Mouse (Mus musculus) E14TG2a.4 (cell line): ENCODE results near the gene Zfyve19.
A peak's percentile ranks its signal among the peaks of the same experiment; 100 is the strongest.

Source experiments
- H3K27me3 ChIP-seq: 2 replicates; pipeline ENCODE4 v1.6.1; 2014; ENCODE audit warnings: low read length, control low read depth; ENCODE audit not compliant: insufficient read depth
- H3K36me3 ChIP-seq: 2 replicates; pipeline ENCODE4 v1.6.1; 2014; ENCODE audit warnings: low read length, control low read depth; ENCODE audit not compliant: insufficient read depth
- H3K4me1 ChIP-seq: replicated peaks from 2 replicates; pipeline ENCODE4 v1.6.1; 2014; ENCODE audit warnings: low read depth, low read length, control low read depth
- H3K4me3 ChIP-seq: replicated peaks from 2 replicates; pipeline ENCODE4 v1.5.1; 2014; ENCODE audit warnings: mild to moderate bottlenecking, low read length
- H3K9me3 ChIP-seq: 2 replicates; pipeline ENCODE4 v1.6.1; 2014; ENCODE audit warnings: low read length, control low read depth
- CTCF ChIP-seq: conservative IDR thresholded peaks from 2 replicates; pipeline ENCODE4 v1.5.1; 2014; ENCODE audit warnings: low read length
- NANOG ChIP-seq: IDR thresholded peaks from 2 replicates; pipeline ENCODE4 v1.6.1; 2014; ENCODE audit warnings: borderline replicate concordance, low read length, mixed read lengths
- POU5F1 ChIP-seq: IDR thresholded peaks from 2 replicates; pipeline ENCODE4 v1.6.1; 2014; ENCODE audit warnings: low read length, borderline replicate concordance

Zfyve19 gene

DNA sequence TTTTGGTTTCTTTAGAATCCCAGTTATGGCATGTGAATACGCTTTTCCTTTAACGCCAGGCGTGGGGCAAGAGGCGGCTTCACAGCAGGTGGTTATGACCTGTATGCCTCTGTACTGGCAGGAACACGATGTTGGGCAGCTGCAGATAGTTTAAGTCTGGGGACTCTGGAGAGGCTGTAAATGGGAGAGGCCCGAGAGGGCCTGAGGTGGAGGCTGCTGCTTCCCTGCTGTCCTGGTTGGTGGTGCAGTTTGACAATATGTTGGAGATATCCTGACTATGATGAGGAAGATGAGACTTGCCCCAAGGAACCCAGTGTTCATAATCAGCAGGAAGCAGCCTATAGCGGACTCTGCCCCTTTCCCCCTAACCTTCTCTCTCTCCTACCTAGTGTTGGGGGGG lies 25.5 kb upstream of the Zfyve19 start:
- no peaks in the 10 kb centered on the region for H3K27me3 ChIP-seq
- H3K4me1 ChIP-seq = peaks cover 16% of the 10 kb centered on the region
- TF ChIP-seq POU5F1 = no peak
- no peaks in the 10 kb centered on the region for H3K9me3 ChIP-seq
- H3K36me3 ChIP-seq = peaks cover 32% of the 10 kb centered on the region
- H3K4me3 ChIP-seq = no peak overlapping the region

DNA sequence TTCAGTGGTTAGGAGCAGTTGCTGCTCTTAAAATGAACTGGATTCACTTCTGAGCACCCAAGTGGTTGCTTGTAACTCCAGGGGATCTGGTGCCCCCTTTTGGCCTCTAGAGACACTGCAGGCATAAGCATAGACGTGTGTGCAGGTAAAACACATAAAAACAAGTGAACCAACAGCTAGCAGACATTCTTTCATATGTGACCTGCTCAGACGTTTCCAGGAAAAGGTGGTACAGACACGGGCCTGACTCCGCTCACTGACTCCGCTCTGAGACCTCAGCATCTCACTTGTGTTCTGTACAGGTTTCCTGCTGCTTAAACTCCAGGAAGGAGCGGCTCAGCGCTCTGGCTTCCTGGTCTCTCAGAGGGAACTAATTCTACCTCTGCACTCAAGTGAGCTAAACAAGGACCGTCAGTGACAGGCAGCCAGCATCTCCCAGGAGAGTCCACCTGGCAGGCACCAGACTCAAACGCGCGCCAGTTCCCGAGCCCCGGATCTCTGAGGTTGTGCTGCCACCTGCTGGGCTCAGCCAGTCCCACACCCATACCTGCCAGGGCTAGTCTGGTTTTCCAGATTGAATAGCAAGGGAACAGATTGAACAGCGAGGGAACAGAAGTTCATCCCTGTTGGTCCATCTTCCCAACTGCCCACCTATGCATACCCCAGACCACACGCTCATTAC lies 19.2 kb upstream of the Zfyve19 start:
- Histone ChIP-seq H3K27me3 (no peaks in the 10 kb centered on the region), H3K4me3 (peak overlapping the region; percentile 55; the same call in 1 of the 2 replicates), H3K36me3 (peaks cover 6% of the 10 kb centered on the region; the same call in 1 of the 2 replicates), H3K9me3 (no peaks in the 10 kb centered on the region), H3K4me1 (peaks cover 26% of the 10 kb centered on the region)
- no peak for TF ChIP-seq POU5F1
- no peak for TF ChIP-seq NANOG
- peak; percentile 78 for TF ChIP-seq CTCF

DNA sequence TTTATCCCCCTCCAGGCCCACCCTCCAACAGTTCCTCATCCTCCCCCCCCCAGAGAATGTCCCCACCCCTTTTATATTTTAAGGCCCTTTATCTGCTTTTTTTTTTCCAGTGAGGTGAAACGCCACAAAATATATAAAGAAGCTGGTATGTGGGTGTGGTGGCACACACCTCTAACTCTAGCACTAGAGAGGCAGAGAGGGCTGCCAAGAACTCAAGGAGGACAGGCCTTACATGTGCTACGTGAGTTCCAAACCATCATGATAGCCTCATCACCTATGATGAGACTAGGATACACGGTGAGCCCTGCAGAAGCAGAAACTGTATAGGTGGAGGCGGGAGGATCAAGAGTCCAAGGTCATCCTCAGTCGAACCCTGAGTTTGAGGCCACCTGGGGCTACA lies 17.4 kb upstream of the Zfyve19 start:
- Histone ChIP-seq H3K4me3 (no peak overlapping the region), H3K9me3 (no peaks in the 10 kb centered on the region), H3K36me3 (0 out of 2 replicates have a peak, but pooled peaks cover under 1% of the 10 kb centered on the region), H3K4me1 (peaks cover 31% of the 10 kb centered on the region), H3K27me3 (no peaks in the 10 kb centered on the region)
- TF ChIP-seq CTCF (no peak), NANOG (no peak), POU5F1 (no peak)

DNA sequence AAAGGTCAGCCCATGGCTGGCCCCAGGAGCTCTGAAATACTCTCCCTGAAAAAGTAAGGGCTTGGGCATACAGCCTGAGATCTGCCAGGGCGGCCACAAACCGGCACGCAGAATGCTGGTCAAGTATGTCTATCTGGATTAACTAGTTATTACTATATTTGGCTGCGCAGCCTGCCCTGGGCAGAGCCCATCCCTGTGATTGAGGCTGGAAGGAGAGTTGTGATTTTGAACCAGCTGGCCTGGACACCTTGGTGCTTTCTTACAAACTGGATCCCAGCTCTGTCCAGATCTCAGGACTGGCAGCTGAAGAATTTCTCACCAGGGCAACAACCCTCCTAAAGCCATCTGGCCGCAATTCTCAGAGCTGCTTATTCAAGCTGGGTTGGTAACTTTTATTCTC lies 14.3 kb upstream of the Zfyve19 start:
- no peaks in the 10 kb centered on the region for H3K9me3 ChIP-seq
- no peaks in the 10 kb centered on the region for H3K27me3 ChIP-seq
- peaks cover 38% of the 10 kb centered on the region for H3K4me1 ChIP-seq
- peak overlapping the region; percentile 29; the same call in 1 of the 2 replicates for H3K4me3 ChIP-seq
- no peak for TF ChIP-seq POU5F1
- TF ChIP-seq NANOG = no peak
- TF ChIP-seq CTCF = no peak
- H3K36me3 ChIP-seq = no peaks in the 10 kb centered on the region

GRCm38 (mm10) chr2:119196316-119197108 lies 11.9 kb upstream of the Zfyve19 start:
- Histone ChIP-seq H3K36me3 (no peaks in the 10 kb centered on the region), H3K9me3 (no peaks in the 10 kb centered on the region), H3K4me3 (no peak overlapping the region), H3K4me1 (peaks cover 29% of the 10 kb centered on the region), H3K27me3 (no peaks in the 10 kb centered on the region)
- TF ChIP-seq NANOG = no peak
- TF ChIP-seq POU5F1 = no peak
- no peak for TF ChIP-seq CTCF

- no peak for TF ChIP-seq NANOG
- TF ChIP-seq CTCF = no peak
- no peak for TF ChIP-seq POU5F1
- Histone ChIP-seq H3K4me3 (no peak overlapping the region), H3K27me3 (no peaks in the 10 kb centered on the region), H3K36me3 (no peaks in the 10 kb centered on the region), H3K9me3 (no peaks in the 10 kb centered on the region), H3K4me1 (peaks cover 29% of the 10 kb centered on the region)
Observed at GRCm38 (mm10) chr2:119197493-119197892, 10.9 kb upstream of the Zfyve19 start.

DNA sequence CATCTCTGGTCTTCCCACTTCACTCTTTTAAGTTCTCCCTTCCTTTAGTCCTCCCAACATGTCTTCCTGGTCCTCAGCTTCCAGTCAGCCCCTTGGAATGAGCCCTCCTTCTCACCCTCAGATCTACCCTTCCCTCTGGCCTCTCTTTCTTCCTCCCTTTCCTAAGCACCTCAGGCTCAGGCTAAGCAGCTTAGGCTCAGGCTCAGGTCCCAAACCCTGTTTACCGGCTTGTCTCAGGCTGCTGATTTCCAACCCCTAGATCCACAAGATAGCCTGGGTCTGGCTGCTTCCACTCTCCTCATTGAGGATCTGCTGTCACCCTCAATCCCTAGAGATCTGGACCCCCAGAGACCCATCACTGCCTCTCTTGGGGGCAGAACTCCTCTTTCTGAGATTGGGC lies 10.4 kb upstream of the Zfyve19 start:
- no peak for TF ChIP-seq CTCF
- TF ChIP-seq POU5F1 = no peak
- TF ChIP-seq NANOG = no peak

DNA sequence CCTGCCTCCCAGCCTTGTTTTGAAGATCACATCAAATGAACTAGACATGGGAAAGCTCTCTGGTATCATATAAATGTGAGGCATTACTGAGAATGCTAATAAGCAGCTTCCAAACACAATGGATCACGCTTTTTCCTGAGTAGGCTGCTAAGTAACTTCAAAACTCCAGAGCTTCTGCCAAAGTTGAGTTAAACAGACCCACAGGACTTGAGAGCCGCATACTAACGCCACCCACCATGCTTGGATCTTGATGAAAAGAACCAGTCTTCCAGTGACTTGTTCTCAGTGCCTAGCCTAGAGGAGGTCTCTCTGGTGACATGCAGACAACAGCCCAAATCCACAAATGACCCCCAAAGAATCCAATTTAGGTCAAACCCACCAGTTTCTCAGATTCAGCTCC lies 9.5 kb upstream of the Zfyve19 start:
- no peak for TF ChIP-seq NANOG
- no peak for TF ChIP-seq POU5F1
- no peak for TF ChIP-seq CTCF
- Histone ChIP-seq H3K36me3 (no peaks in the 10 kb centered on the region), H3K4me1 (peaks cover 32% of the 10 kb centered on the region), H3K27me3 (no peaks in the 10 kb centered on the region), H3K4me3 (no peak overlapping the region), H3K9me3 (no peaks in the 10 kb centered on the region)

More for the DNA sequence above, 10.4 kb upstream of the Zfyve19 start:
- Histone ChIP-seq H3K4me3 (no peak overlapping the region), H3K27me3 (no peaks in the 10 kb centered on the region), H3K4me1 (peaks cover 35% of the 10 kb centered on the region), H3K36me3 (no peaks in the 10 kb centered on the region), H3K9me3 (no peaks in the 10 kb centered on the region)

GRCm38 (mm10) chr2:119202914-119203453 lies 5.4 kb upstream of the Zfyve19 start:
- Histone ChIP-seq H3K4me1 (peaks cover 46% of the 10 kb centered on the region), H3K27me3 (no peaks in the 10 kb centered on the region), H3K9me3 (no peaks in the 10 kb centered on the region), H3K4me3 (no peak overlapping the region), H3K36me3 (no peaks in the 10 kb centered on the region)
- TF ChIP-seq CTCF (no peak), POU5F1 (no peak), NANOG (no peak)
